Mouse (Mus musculus) neutrophil, adult 5-6 weeks (primary cell): Measurements from ENCODE around the gene Crbn. TPM values are rescaled to one million over a fixed set of nuclear protein-coding genes. Genes with fewer than 3 reads are reported as not detected.

Experiments used
- total RNA-seq: library from RNA; stranded (forward); fragments of 200-1000 nt; gene quantifications from 2 replicates; pipeline ENCODE4 v1.2.3, GENCODE M21; 2017

Gene Crbn
- total RNA-seq, 1 experiment from 2014 or later, result 83.9 TPM

Other genes starting within 250 kb of the Crbn start
- 25.5 and 30.4 TPM in 2 replicates for gene Il5ra, start 51.0 kb downstream of the Crbn start, total RNA-seq
- gene Trnt1, start 31.0 kb downstream of the Crbn start, total RNA-seq, result 93.4 and 106 TPM in 2 replicates